Mouse (Mus musculus) CD4-positive, CD25-positive, alpha-beta regulatory T cell, adult 9 weeks (primary cell): ENCODE measurements around the gene Ankrd53. TPM values are rescaled to one million over a fixed set of nuclear protein-coding genes. Genes with fewer than 3 reads are reported as not detected.

Experiments used
- polyA plus RNA-seq: library from polyadenylated mRNA; unstranded; fragments of 100-300 nt; shearing (Covaris generic); gene quantifications from one replicate; pipeline ENCODE4 v1.2.1, GENCODE M21; 2017

Ankrd53 gene
- 0.22 TPM for polyA plus RNA-seq

GRCm38 (mm10) chr6:83762344-83762743 lies at the start of gene Ankrd53:
TSS of gene Ankrd53 (plus strand) at chr6:83762644.

DNA sequence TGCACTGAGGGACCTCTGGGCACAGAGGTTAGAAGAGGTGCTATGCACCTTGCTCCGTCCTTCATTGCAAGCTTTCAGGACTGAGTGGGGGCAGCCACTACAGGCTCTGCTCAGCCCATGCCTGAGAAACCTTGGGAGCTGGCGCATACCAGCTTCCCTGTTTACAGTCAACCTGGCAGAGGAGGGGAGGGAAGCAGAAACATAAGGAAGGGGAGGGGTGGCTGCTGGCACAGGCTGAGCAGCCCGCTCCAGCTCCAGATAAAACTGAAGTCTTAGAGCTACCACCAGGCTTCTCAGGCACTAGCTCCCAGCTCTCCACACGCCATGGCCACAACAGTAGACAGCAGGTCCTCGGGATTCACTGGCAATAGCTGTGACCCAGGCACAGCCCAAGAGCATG lies 19.7 kb upstream of the Ankrd53 start, which contains the start of gene Atp6v1b1:
TSS of gene Atp6v1b1 (plus strand) at position 230 of the 400 bp plus-strand sequence.

DNA sequence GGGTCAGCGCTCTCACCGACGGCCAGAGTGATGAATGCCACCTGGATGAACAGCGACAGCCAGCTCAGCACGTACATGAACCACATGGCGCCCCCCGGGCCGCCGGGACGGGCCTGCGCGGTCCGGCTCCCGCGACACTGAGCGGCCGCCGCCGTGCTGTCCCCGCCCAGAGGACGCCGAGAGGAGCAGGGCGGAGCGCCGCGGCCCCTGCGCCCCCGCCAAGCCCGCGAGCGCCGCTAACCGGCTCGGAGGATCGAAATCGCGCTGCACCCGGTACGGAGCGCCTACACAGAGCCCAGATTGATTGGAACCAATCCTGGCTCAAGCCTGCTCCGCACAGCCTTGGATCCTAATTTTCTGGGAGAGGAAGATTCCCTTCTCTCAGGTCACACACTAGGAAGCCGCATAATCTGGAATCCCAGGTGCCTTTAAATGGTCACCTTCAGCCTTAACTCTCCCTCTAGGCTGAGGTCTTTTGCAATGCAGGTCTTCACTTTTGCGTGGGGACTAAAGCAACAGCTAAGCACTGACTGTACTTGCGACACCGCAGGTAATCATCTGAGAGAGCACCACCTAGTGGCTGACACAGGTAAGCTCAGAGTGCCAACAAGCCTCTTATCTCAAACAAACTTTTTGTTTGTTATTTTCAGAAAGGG lies 13.3 kb downstream of the Ankrd53 start, which contains the start of gene Tex261:
TSS of gene Tex261 (minus strand) at position 176 of the 656 bp plus-strand sequence.

DNA sequence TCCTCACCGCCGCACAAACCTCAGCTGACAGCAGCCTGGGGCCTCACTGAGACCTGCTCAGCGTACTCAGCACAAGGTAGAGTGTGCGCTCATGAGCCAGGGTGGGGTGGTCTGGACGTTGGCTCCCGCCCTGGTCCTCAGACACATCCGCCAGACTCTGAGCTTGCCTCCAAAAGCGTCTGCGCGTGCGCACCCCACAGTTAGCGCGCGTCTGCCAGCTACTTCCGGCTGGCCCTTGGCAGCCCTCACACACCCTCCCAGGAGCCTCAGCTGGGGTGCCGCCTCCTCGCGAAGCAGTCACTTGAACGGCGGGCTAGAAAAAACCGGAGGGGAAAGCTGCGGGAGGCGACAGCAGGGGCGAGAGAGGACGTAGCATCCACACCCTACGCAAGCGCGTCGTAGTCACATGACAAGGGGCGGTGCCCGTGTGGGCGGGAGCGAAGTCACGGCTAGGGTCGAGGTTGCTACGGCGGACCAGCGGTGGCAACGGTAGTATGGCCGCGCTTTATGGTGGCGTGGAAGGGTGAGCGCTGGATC lies 32.4 kb downstream of the Ankrd53 start, which contains the start of gene Nagk:
TSS of gene Nagk (plus strand) at position 223 of the 537 bp plus-strand sequence.

Other genes with a start within 250 kb of the Ankrd53 start
- 27.0 TPM for gene Actg2, start 226.4 kb upstream of the Ankrd53 start, polyA plus RNA-seq
- gene Stambp, start 189.9 kb upstream of the Ankrd53 start, polyA plus RNA-seq, result 45.0 TPM
- not detected for gene Clec4f, start 106.5 kb upstream of the Ankrd53 start, polyA plus RNA-seq
- not detected for gene Cd207, start 84.8 kb upstream of the Ankrd53 start, polyA plus RNA-seq
- 0.37 TPM for gene Vax2, start 51.4 kb upstream of the Ankrd53 start, polyA plus RNA-seq
- gene Atp6v1b1, start 19.7 kb upstream of the Ankrd53 start, polyA plus RNA-seq, result not detected
- gene Tex261, start 13.2 kb downstream of the Ankrd53 start, polyA plus RNA-seq, result 107 TPM
- gene Nagk, start 32.3 kb downstream of the Ankrd53 start, polyA plus RNA-seq, result 31.6 TPM
- gene Paip2b, start 69.1 kb downstream of the Ankrd53 start, polyA plus RNA-seq, result 43.1 TPM
- gene Zfp638, start 104.5 kb downstream of the Ankrd53 start, polyA plus RNA-seq, result 162 TPM
- gene Dysf, start 245.9 kb downstream of the Ankrd53 start, polyA plus RNA-seq, result 0.27 TPM